Mouse (Mus musculus) limb, embryonic 13.5 days (tissue): ENCODE measurements around the gene Pidd1. TPM values are rescaled to one million over a fixed set of nuclear protein-coding genes. Genes with fewer than 3 reads are reported as not detected.
A peak's percentile ranks its signal among the peaks of the same experiment; 100 is the strongest.

Experiments used
- ATAC-seq: fragments of 200-750 bp; cut with Nextera tagmentation; 2 replicates; pipeline ENCODE4 v1.8.0; 2017; ENCODE audit warnings: low read depth, moderate number of reproducible peaks, moderate TSS enrichment; ENCODE audit not compliant: low FRiP score
- H3K27ac ChIP-seq: fragments of 300-500 bp; sonication (generic); 2 replicates; pipeline ENCODE4 v1.5.1; 2015; ENCODE audit warnings: inconsistent platforms, mild to moderate bottlenecking, moderate library complexity
- H3K27me3 ChIP-seq: fragments of 300-500 bp; sonication (generic); 2 replicates; pipeline ENCODE4 v1.6.1; 2015; ENCODE audit warnings: mild to moderate bottlenecking, inconsistent platforms
- H3K36me3 ChIP-seq: fragments of 300-500 bp; sonication (generic); 2 replicates; pipeline ENCODE4 v1.6.1; 2015; ENCODE audit warnings: inconsistent platforms, mild to moderate bottlenecking, moderate library complexity
- H3K4me1 ChIP-seq: fragments of 300-500 bp; sonication (generic); 2 replicates; pipeline ENCODE4 v1.6.1; 2015; ENCODE audit warnings: inconsistent platforms
- H3K4me2 ChIP-seq: fragments of 300-500 bp; sonication (generic); replicated peaks from 2 replicates; pipeline ENCODE4 v1.6.1; 2015; ENCODE audit warnings: inconsistent platforms, mild to moderate bottlenecking, moderate library complexity
- H3K4me3 ChIP-seq: fragments of 300-500 bp; sonication (generic); 2 replicates; pipeline ENCODE4 v1.5.1; 2015; ENCODE audit warnings: moderate library complexity, mild to moderate bottlenecking, inconsistent platforms
- H3K9ac ChIP-seq: fragments of 300-500 bp; sonication (generic); 2 replicates; pipeline ENCODE4 v1.6.1; 2015; ENCODE audit warnings: mild to moderate bottlenecking, inconsistent platforms
- H3K9me3 ChIP-seq: fragments of 300-500 bp; sonication (generic); 2 replicates; pipeline ENCODE4 v1.6.1; 2016; ENCODE audit warnings: inconsistent platforms
- WGBS: fragments of 180-500 bp; shearing (Covaris S2); methylation state at CpG from one replicate; pipeline ENCODE4 v1.1.7; 2015; 5-methylcytosine and 5-hydroxymethylcytosine counted together
- polyA plus RNA-seq: library from polyadenylated mRNA; unstranded; fragments of >200 nt; fragmentation: Nextera tagmentation; extraction: Ambion mirVana; gene quantifications from 2 replicates; pipeline ENCODE4 v1.2.1, GENCODE M21; 2015

The Pidd1 gene
- polyA plus RNA-seq, 1 experiment from 2014 or later: 11.7 TPM

- Histone ChIP-seq H3K27ac (no peak overlapping the region), H3K9me3 (no peaks in the 10 kb centered on the region), H3K9ac (no peak overlapping the region), H3K36me3 (peaks cover 40% of the 10 kb centered on the region), H3K4me1 (peaks cover 55% of the 10 kb centered on the region), H3K4me3 (no peak overlapping the region), H3K4me2 (no peak overlapping the region), H3K27me3 (no peaks in the 10 kb centered on the region)
- WGBS: 91% methylated on average over 19 of the region's 19 CpGs
- ATAC-seq: no peak
Measured at GRCm38 (mm10) chr7:141431434-141432185, 12.2 kb downstream of the Pidd1 start.

GRCm38 (mm10) chr7:141430585-141431240 lies 13.1 kb downstream of the Pidd1 start:
- ATAC-seq: no peak

GRCm38 (mm10) chr7:141429840-141430584 lies 13.8 kb downstream of the Pidd1 start:
- Histone ChIP-seq H3K9me3 (no peaks in the 10 kb centered on the region), H3K4me1 (peaks cover 39% of the 10 kb centered on the region), H3K9ac (0 out of 2 replicates have a peak overlapping the region, but pooled peaks have one; percentile 56), H3K4me2 (peak overlapping the region; percentile 62), H3K4me3 (no peak overlapping the region), H3K27ac (0 out of 2 replicates have a peak overlapping the region, but pooled peaks have one; percentile 22), H3K36me3 (peaks cover 40% of the 10 kb centered on the region), H3K27me3 (no peaks in the 10 kb centered on the region)
- WGBS: 64% methylated on average over 9 of the region's 9 CpGs
- ATAC-seq: no peak

More at GRCm38 (mm10) chr7:141430585-141431240, 13.1 kb downstream of the Pidd1 start:
- H3K36me3 ChIP-seq: peaks cover 40% of the 10 kb centered on the region
- 95% methylated on average over 9 of the region's 9 CpGs for WGBS
- H3K4me2 ChIP-seq: no peak overlapping the region
- peaks cover 46% of the 10 kb centered on the region for H3K4me1 ChIP-seq
- H3K4me3 ChIP-seq: no peak overlapping the region
- no peak overlapping the region for H3K27ac ChIP-seq
- no peaks in the 10 kb centered on the region for H3K9me3 ChIP-seq
- 0 out of 2 replicates have a peak overlapping the region, but pooled peaks have one; percentile 56 for H3K9ac ChIP-seq
- H3K27me3 ChIP-seq: no peaks in the 10 kb centered on the region

- Histone ChIP-seq H3K36me3 (peaks cover 40% of the 10 kb centered on the region), H3K4me1 (peaks cover 32% of the 10 kb centered on the region), H3K9ac (peak within 1 kb of the TSS; percentile 56), H3K27ac (0 out of 2 replicates have a peak within 1 kb of the TSS, but pooled peaks have one; percentile 22), H3K4me2 (peak within 1 kb of the TSS; percentile 62), H3K4me3 (peak within 1 kb of the TSS; percentile 36), H3K27me3 (no peaks in the 10 kb centered on the region), H3K9me3 (no peaks in the 10 kb centered on the region)
- peak; percentile 78 for ATAC-seq
- WGBS: 4% methylated on average over 19 of the region's 19 CpGs
Measured at GRCm38 (mm10) chr7:141429310-141429709, 14.5 kb downstream of the Pidd1 start, which contains the start of gene Cend1. Gene Cend1 (minus strand): TSS chr7:141429491.

- peaks cover 38% of the 10 kb centered on the region for H3K36me3 ChIP-seq
- H3K27me3 ChIP-seq: no peaks in the 10 kb centered on the region
- WGBS: 59% methylated on average over 5 of the region's 5 CpGs
- peak overlapping the region; percentile 56; the same call in 1 of the 2 replicates for H3K9ac ChIP-seq
- no peak overlapping the region for H3K27ac ChIP-seq
- H3K4me3 ChIP-seq: peak overlapping the region; percentile 36
- ATAC-seq: no peak
- peaks cover 26% of the 10 kb centered on the region for H3K4me1 ChIP-seq
- H3K9me3 ChIP-seq: no peaks in the 10 kb centered on the region
- H3K4me2 ChIP-seq: peak overlapping the region; percentile 62
Measured at GRCm38 (mm10) chr7:141428701-141429100, 15.1 kb downstream of the Pidd1 start.

- 80% methylated on average over 12 of the region's 12 CpGs for WGBS
- Histone ChIP-seq H3K27me3 (no peaks in the 10 kb centered on the region), H3K4me3 (no peak overlapping the region), H3K4me1 (peaks cover 21% of the 10 kb centered on the region), H3K27ac (no peak overlapping the region), H3K4me2 (no peak overlapping the region), H3K9me3 (no peaks in the 10 kb centered on the region), H3K36me3 (peaks cover 22% of the 10 kb centered on the region), H3K9ac (no peak overlapping the region)
- no peak for ATAC-seq
Measured at GRCm38 (mm10) chr7:141426948-141427730, 16.7 kb downstream of the Pidd1 start.

GRCm38 (mm10) chr7:141423811-141424210 lies 20.0 kb downstream of the Pidd1 start:
- 70% methylated on average over 4 of the region's 4 CpGs for WGBS
- no peak for ATAC-seq
- Histone ChIP-seq H3K27ac (no peak overlapping the region), H3K27me3 (no peaks in the 10 kb centered on the region), H3K4me2 (no peak overlapping the region), H3K9ac (no peak overlapping the region), H3K9me3 (no peaks in the 10 kb centered on the region), H3K36me3 (no peaks in the 10 kb centered on the region), H3K4me3 (no peak overlapping the region), H3K4me1 (peaks cover 8% of the 10 kb centered on the region)

- no peak overlapping the region for H3K9ac ChIP-seq
- H3K36me3 ChIP-seq: no peaks in the 10 kb centered on the region
- no peak overlapping the region for H3K4me2 ChIP-seq
- H3K27me3 ChIP-seq: no peaks in the 10 kb centered on the region
- no peaks in the 10 kb centered on the region for H3K9me3 ChIP-seq
- H3K4me1 ChIP-seq: peaks cover 4% of the 10 kb centered on the region
- ATAC-seq: no peak
- no peak overlapping the region for H3K27ac ChIP-seq
- WGBS: 78% methylated on average over 9 of the region's 9 CpGs
- H3K4me3 ChIP-seq: no peak overlapping the region
Measured at GRCm38 (mm10) chr7:141420030-141420702, 23.7 kb downstream of the Pidd1 start.

GRCm38 (mm10) chr7:141418970-141419369 lies 24.9 kb downstream of the Pidd1 start:
- ATAC-seq: no peak
- Histone ChIP-seq H3K27me3 (no peaks in the 10 kb centered on the region), H3K4me3 (no peak overlapping the region), H3K4me1 (peaks cover 4% of the 10 kb centered on the region), H3K9me3 (no peaks in the 10 kb centered on the region), H3K4me2 (no peak overlapping the region), H3K36me3 (no peaks in the 10 kb centered on the region), H3K27ac (no peak overlapping the region), H3K9ac (no peak overlapping the region)
- 37% methylated on average over 7 of the region's 7 CpGs for WGBS

GRCm38 (mm10) chr7:141417731-141418681 lies 25.8 kb downstream of the Pidd1 start:
- Histone ChIP-seq H3K9ac (no peak overlapping the region), H3K27me3 (no peaks in the 10 kb centered on the region), H3K4me3 (no peak overlapping the region), H3K36me3 (no peaks in the 10 kb centered on the region), H3K4me1 (peaks cover 8% of the 10 kb centered on the region), H3K27ac (no peak overlapping the region), H3K9me3 (no peaks in the 10 kb centered on the region), H3K4me2 (no peak overlapping the region)
- WGBS: 68% methylated on average over 8 of the region's 8 CpGs
- ATAC-seq: no peak
